Mouse (Mus musculus): ENCODE data around the gene Eml2. TPM values are rescaled to one million over a fixed set of nuclear protein-coding genes. Genes with fewer than 3 reads are reported as not detected.

The Eml2 gene
- 19.1 to 28.1 TPM (median 21.6 TPM) in 4 replicates for total RNA-seq (2023)

GRCm38 (mm10) chr7:19175708-19176515 is at the start of gene Eml2:
TSS of gene Eml2 (plus strand) at chr7:19176421.

DNA sequence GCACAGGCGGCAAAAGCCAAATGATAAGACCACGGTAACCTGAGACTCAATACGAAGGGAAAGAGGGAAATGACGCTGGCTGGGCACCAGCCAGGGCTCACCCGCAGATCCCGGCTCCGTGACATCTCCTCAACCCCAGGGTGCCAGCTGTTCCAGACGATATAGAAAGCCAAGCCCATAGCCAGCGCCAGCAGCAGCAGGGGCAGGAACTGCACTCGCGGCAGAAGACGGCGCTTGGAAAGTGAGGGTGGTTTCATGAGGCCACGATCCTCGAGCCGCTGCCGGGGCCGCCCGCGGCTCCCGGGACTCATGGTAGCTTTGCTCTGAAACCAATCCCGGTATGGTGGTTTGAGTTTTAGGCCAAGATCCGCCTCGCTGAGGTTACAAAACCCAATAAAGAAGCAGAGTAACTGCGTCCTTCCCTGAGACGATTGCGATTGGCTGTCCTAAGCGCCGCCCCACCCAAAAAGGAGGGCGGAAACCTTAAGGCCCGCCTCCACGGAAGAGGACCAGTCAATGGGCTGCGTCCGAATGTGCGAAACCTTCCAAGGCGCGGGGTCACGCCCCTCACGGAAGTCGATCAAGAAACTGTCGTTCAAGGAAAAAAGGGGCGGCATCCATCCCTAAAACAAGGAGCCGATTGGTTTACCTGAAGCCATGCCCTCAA is 27.2 kb upstream of the Eml2 start, which contains the start of gene Qpctl:
Qpctl (minus strand) TSS at position 417 of the 667 bp plus-strand sequence.

DNA sequence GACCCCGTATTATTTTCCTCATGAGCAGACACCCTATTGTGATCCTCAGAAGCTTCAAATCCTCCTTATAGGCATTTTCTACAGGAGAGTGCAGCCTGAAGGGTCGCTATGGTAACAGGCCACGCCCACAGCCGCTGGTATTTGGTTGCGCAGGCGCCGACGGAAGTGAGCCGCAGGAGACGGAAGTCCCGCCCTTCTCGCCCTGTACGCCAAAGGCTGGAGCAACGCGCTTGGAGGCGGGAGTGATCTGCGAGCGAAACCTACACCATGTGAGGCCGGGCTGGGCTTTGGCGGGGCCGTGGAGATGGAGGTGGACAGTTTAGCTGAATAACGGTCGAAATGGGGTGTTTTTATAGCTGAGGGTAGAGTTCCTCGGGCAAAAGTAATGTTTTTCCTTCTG is 26.6 kb upstream of the Eml2 start, which contains the start of gene Snrpd2:
Snrpd2 (plus strand) TSS at position 97 of the 400 bp plus-strand sequence.

DNA sequence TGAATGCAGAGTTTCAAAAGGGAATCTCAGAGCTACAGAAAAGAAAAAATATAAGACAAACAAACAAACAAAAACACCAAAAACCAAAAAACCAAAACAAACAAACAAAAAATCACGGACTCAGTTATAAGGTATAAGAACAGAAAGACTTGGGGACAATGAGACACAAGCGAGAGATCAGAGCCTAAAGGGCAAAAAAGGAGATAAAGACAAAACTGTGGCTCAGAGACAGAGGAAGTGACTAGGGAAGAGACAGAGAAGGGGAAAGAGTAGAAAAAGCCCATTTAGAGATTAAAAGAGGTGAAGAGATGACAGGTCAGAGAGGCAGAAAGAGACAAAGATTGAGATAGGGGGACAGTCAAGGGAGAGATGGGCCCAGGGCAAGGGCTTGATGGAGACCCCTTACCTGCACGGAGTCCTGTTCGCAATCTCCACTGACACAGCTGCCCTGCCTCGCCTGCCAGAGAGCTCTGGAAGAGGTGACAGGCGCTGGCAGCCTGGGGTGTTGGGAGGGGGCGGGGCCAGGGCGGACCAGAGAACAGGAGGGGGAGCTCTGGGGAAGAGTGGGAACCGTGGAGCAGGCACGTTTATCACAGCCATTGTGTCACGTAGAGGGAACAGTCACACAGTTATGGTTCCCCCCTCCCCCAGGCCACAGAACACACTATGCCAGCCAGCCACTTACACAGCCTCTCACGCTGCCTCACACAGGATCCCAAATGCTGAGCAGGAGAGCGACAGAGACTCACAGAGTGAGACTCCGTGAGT is 10.4 kb upstream of the Eml2 start, which contains the start of gene Gipr:
Gipr (minus strand) TSS at position 472 of the 768 bp plus-strand sequence.

DNA sequence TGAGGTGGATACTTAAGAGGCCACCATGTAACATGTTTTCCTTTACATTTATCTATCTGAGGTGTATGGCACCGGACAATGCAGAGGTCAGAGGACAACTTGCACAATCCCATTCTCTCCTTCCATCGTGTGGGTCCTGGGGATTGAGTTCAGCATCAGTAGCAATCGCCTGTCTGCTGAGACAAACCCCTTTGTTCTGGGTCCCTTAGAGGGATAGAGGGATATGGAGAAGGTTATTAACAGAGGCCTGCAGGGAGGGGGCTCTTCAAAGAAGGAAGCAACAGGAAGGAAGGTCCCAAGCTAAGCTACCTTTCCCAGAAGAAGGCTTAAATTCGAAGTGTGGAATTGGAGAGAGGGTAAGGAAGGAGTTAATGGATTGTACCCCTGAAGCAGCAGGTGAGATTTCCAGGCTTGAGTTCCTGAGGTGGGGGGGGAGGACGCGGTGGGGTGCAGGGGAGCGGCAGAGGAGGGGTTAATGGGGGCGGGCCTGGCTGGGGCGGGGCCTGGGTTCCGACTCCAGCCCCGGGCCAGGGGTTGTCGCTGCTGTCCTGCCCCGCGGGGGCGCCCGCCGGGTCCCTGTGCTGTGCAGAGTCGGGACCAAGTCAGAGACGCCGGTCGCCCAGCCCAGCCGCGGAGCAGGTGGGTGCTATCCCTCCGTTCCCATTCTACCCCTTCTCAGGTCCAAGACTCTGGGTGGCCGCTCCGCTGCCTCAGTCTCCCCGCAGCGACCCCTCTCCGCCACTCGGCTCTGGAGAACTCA is 36.0 kb downstream of the Eml2 start, which contains the start of gene Gpr4:
Gpr4 (plus strand) TSS at position 543 of the 760 bp plus-strand sequence.

GRCm38 (mm10) chr7:19227883-19228792 is 51.9 kb downstream of the Eml2 start, which contains the start of gene Opa3:
TSS of gene Opa3 (plus strand) at chr7:19228334.

Other genes with a start within 250 kb of the Eml2 start
- not detected in 4 replicates for gene Nanos2, start 189.0 kb upstream of the Eml2 start, total RNA-seq (2023)
- 1.2 to 2.3 TPM (median 1.8 TPM) in 4 replicates for gene Mypop, start 185.2 kb upstream of the Eml2 start, total RNA-seq (2023)
- gene Irf2bp1, start 172.4 kb upstream of the Eml2 start, total RNA-seq (2023), result 26.8 to 30.9 TPM (median 29.4 TPM) in 4 replicates
- gene Foxa3, start 152.9 kb upstream of the Eml2 start, total RNA-seq (2023), result not detected in 4 replicates
- 91.9 to 110 TPM (median 103 TPM) in 4 replicates for gene Sympk, start 152.0 kb upstream of the Eml2 start, total RNA-seq (2023)
- gene Rsph6a, start 121.7 kb upstream of the Eml2 start, total RNA-seq (2023), result 0.39 TPM in 1 of 4 replicates, not detected in the others
- 17.3 to 21.6 TPM (median 19.2 TPM) in 4 replicates for gene Dmwd, start 100.2 kb upstream of the Eml2 start, total RNA-seq (2023)
- 12.4 to 18.4 TPM (median 13.1 TPM) in 4 replicates for gene Dmpk, start 92.6 kb upstream of the Eml2 start, total RNA-seq (2023)
- gene Six5, start 81.8 kb upstream of the Eml2 start, total RNA-seq (2023), result 0.24 to 0.69 TPM (median 0.42 TPM) in 4 replicates
- not detected in 4 replicates for gene Gm4969, start 58.1 kb upstream of the Eml2 start, total RNA-seq (2023)
- 20.6 to 21.9 TPM (median 21.4 TPM) in 4 replicates for gene Fbxo46, start 56.6 kb upstream of the Eml2 start, total RNA-seq (2023)
- 9.9 to 12.7 TPM (median 10.7 TPM) in 4 replicates for gene Qpctl, start 27.1 kb upstream of the Eml2 start, total RNA-seq (2023)
- gene Snrpd2, start 26.7 kb upstream of the Eml2 start, total RNA-seq (2023), result 86.8 to 98.6 TPM (median 92.5 TPM) in 4 replicates
- not detected in 4 replicates for gene Gipr, start 10.3 kb upstream of the Eml2 start, total RNA-seq (2023)
- gene Gpr4, start 36.1 kb downstream of the Eml2 start, total RNA-seq (2023), result not detected in 4 replicates
- gene Opa3, start 51.9 kb downstream of the Eml2 start, total RNA-seq (2023), result 52.4 to 62.7 TPM (median 54.4 TPM) in 4 replicates
- gene Vasp, start 95.4 kb downstream of the Eml2 start, total RNA-seq (2023), result 346 to 371 TPM (median 369 TPM) in 4 replicates
- gene Ppm1n, start 103.6 kb downstream of the Eml2 start, total RNA-seq (2023), result not detected in 4 replicates
- 0.15 to 0.27 TPM in 2 of 4 replicates, not detected in the others for gene Rtn2, start 106.2 kb downstream of the Eml2 start, total RNA-seq (2023)
- gene Fosb, start 133.6 kb downstream of the Eml2 start, total RNA-seq (2023), result 2,427 to 3,505 TPM (median 2,938 TPM) in 4 replicates
- gene Ercc1, start 168.4 kb downstream of the Eml2 start, total RNA-seq (2023), result 59.1 to 71.4 TPM (median 68.3 TPM) in 4 replicates
- gene Cd3eap, start 183.1 kb downstream of the Eml2 start, total RNA-seq (2023), result 4.3 to 7.0 TPM (median 5.9 TPM) in 4 replicates
- gene Ppp1r13l, start 183.3 kb downstream of the Eml2 start, total RNA-seq (2023), result 0.63 to 2.7 TPM (median 1.5 TPM) in 4 replicates
- 68.9 to 74.8 TPM (median 72.8 TPM) in 4 replicates for gene Ercc2, start 205.6 kb downstream of the Eml2 start, total RNA-seq (2023)
- 0.60 to 1.2 TPM (median 0.86 TPM) in 4 replicates for gene Klc3, start 227.7 kb downstream of the Eml2 start, total RNA-seq (2023)
- 0.97 TPM in 1 of 4 replicates, not detected in the others for gene Ckm, start 228.4 kb downstream of the Eml2 start, total RNA-seq (2023)